Mouse (Mus musculus) cerebellum, adult 18-20 months (tissue): ENCODE measurements around the gene 9130213A22Rik.

ENCODE experiments used
- DNase-seq, 2 experiments: peaks; one replicate each; pipeline ENCODE4 v3.0.0; 2021

9130213A22Rik gene

DNA sequence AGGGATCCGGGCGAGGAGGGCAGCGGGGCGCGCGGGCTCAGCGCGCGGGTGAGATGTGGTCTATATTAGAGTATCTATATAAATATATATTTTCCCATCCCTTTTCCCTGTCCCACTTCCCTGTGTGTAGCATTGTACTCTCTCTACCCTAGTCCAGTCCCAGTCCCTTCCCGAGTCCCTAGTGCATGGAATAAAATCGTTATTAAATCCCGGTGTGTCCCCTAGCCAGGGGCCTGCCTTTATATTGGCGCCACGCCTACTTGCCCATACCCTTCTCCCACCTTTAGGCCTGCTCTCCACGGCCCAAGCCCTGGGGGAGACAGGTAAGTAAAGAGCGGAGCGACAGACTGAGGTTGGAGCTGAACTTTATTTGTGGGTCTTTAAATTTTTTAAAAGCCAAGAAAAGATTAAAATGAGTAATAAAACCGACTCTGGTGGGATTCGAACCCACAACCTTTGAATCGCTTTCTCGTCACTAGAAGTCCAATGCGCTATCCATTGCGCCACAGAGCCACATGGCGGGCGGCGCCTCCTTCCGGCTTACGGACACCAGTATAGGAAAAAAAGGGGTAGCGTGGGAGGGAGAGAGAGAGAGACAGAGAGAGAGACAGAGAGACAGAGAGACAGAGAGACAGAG is 785 bp upstream of the 9130213A22Rik start:
- peak; percentile 85 to 92 for DNase-seq

DNA sequence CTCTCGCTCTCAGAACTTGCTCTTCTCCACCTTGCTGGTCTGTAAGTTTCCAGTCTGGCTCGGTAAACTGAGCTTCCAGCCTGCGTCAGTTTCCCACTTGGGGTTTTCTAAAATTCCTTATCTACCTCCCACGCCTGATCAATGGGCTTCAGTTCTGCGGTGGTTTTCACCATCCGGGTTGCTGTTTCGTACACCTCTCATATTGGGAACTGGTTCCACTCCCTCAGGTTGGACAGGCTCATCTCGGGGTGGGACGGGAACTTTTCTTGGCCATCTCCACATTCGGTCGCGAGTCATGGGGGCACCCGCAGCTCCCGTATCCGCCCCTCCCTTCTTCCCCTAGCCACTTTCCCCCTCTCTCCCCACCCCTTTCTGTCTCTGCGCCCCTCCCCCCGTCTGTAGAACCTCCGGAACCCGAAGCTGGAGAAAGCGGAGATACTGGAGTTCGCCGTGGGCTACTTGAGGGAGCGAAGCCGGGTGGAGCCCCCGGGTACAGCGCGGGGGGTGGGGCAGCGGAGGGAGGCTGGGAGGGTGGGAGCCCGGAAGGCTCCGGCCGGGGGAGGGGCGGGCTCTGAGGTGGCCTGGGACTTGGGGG is 551 bp downstream of the 9130213A22Rik start:
- no peak for DNase-seq

- DNase-seq: peak; percentile 40 to 58
Measured at GRCm38 (mm10) chr11:69121001-69121740, 1.2 kb downstream of the 9130213A22Rik start.

DNA sequence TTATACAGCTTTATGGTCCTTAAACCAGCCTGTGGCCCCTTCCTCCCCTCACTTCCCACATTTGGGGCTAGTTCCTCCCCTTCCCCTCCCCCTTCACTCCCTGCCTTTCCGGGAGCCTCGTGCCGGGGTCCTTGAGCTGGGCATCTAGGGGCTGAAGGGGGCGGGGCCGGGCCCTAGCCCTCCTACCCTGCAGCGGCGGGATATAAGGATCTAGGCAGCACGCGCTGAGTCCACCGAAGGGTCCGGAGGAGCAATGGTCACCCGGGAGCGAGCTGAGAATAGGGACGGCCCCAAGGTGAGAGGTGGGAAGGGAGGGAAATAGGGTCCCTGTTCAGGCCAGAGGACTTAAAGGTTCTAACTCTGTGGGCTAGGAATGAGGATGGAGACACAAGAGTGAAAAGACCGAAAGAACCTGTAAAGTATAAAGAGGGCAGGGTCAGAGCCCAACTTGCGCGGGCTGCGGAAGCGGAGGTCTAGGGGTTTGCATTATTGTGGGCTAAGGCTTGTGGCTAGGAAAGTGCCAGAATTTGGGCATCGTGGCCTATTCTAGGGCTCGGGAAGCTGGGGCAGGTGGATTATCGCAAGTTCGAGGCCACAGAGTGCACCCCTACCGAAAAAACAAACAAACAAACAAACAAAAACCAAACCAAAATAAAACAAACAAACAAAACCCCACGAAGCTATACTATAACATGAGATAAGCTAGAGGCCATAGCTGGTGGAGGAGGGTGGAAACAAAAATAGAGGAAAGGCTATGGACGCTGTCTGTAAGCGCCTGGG is 2.0 kb downstream of the 9130213A22Rik start, which contains the start of gene Hes7:
TSS of gene Hes7 (plus strand) at position 184 of the 780 bp plus-strand sequence.
- peak in 1 of 2 experiments; percentile 22 for DNase-seq

GRCm38 (mm10) chr11:69119446-69120155 is 2.8 kb downstream of the 9130213A22Rik start:
- peak in 1 of 2 experiments; percentile 14 for DNase-seq

GRCm38 (mm10) chr11:69118765-69119164 is 3.6 kb downstream of the 9130213A22Rik start:
- peak; percentile 87 to 95 for DNase-seq

- peak; percentile 66 to 77 for DNase-seq
Measured at GRCm38 (mm10) chr11:69117737-69118695, 4.4 kb downstream of the 9130213A22Rik start.

DNA sequence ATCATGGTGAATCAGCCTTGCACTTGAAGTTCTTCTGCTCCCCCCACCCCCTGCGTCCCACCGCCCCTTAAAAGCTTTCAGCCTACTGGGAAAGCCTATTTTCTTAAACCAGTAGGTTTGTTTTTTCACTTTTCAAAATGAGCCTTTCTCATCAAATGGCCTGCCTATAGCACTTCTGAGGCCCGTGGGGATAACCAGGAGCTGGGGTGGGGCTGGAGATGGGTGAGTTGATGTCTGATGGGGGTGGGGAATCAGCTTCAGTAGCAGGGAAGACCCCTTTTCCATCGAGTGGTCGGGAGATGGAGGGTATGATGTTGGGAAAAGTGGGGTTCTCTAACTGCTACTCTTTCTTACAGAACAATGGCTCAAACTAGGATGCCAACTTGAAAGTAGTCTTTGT is 5.5 kb downstream of the 9130213A22Rik start:
- DNase-seq: peak; percentile 8 to 21

- DNase-seq: no peak
Measured at GRCm38 (mm10) chr11:69114621-69115020, 7.8 kb downstream of the 9130213A22Rik start.

- no peak for DNase-seq
Measured at GRCm38 (mm10) chr11:69114018-69114417, 8.4 kb downstream of the 9130213A22Rik start.

GRCm38 (mm10) chr11:69111865-69112264 is 10.5 kb downstream of the 9130213A22Rik start:
- no peak for DNase-seq

DNA sequence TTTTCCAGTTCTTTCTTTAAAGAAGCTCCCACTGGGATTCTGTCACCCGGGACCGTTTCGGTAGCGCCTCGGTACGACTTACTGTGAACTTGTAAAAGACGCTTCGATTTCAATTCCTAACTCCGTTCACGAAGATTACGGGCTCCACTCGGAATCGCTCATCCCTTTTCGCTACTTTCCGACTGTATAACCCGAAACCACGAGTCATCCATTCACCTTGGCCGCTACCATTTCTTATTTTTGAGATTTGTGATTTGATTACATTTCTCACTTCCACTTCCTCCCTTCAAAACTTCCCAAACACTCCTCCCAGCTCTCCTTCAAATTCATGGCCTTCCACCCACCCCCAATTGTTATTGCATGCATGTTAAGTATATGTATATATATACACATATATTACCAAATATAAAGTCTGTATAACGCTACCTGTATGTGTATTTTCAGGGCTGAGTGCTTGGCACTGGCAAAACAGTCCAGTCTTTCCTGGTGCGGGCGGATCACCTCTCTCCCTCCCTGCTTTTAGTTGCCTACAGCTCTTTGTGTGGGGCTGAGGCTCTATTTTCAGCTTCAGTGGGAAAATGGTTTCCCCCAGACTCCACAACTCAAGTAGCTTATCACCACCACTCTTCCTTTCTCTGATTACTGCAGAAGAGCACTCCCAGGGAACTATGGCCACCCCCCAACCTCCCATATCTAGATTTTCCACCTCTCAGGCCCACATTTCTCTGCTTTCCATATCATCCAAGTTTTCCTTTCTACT is 11.2 kb downstream of the 9130213A22Rik start:
- no peak for DNase-seq

- DNase-seq: peak; percentile 83 to 94
Measured at GRCm38 (mm10) chr11:69110319-69111046, 11.9 kb downstream of the 9130213A22Rik start.

- no peak for DNase-seq
Measured at GRCm38 (mm10) chr11:69109032-69109900, 13.1 kb downstream of the 9130213A22Rik start.

DNA sequence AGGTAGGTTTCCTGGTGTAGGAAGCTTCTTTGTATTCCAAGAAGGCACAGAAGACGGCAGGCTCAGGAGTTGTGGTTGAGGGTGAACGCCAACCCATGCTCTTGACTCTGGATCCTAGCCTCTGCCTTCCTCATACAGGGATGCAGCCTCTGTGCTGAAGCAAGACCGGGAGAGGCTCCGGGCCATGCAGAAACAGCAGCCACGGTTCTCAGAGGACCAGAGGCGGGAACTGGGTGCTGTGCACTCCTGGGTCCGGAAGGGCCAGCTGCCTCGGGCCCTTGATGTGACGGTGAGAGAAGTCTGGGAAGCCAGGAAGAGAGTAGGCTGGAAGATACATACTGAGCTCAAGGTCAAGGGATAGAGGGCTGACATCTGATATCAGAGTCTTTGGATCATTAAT is 14.2 kb downstream of the 9130213A22Rik start:
- DNase-seq: no peak

- DNase-seq: no peak
Measured at GRCm38 (mm10) chr11:69107676-69108075, 14.7 kb downstream of the 9130213A22Rik start.

DNA sequence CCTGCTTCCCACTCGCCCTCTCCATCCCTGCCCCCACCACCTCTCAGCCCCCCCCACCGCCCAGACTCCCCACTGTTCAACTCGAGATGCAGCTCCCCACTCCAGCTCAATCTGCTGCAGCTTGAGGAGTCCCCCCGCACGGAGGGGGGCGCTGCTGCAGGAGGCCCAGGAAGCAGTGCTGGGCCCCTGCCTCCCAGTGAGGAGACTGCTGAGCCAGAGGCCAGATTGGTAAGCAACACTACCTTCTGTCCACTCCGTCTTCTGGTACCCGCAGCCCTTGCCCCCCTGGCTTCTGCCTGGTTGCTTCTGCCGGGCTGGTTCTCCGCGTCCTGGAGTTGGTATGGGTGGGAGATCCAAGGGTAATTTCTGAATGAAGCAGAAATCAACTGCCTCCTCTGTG is 15.5 kb downstream of the 9130213A22Rik start:
- no peak for DNase-seq

DNA sequence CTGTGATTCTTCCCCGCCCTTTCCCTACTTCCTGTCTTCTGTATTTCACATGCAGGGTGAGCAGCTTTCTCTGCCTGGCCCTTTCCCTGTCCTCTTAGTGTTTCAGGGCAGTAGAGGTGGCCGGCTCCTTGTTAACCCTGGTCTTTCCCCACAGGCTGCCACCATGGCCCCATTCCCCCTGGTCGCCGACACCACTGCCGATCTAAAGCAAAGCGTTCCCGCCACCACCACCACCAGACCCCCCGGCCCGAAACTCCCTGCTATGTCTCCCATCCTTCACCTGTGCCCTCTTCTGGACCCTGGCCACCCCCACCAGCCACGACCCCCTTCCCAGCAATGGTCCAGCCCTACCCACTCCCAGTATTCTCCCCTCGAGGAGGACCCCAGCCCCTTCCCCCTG is 16.1 kb downstream of the 9130213A22Rik start:
- DNase-seq: no peak

DNA sequence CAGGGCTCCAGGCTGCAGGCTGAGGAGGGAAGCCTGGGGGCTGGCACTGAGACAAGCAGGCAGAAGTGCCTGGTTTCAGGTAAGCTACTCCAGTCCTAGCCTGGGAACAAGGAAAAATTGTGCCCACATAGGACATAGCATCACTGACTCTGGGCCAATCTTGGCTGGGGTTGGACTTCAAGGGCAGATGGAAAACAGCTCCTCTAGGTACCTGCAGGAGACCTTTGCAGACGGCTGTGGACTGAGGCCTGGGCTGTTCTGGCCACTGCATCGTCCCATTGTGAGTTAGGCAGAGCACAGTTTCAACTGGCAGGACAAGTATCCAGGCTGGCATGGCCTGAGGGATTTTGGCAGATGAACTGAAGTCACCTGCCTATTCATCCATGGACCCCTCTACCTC is 16.6 kb downstream of the 9130213A22Rik start:
- DNase-seq: no peak
